ENCODE assay signal across 8 mouse cellular contexts in the genomic region with DNA sequence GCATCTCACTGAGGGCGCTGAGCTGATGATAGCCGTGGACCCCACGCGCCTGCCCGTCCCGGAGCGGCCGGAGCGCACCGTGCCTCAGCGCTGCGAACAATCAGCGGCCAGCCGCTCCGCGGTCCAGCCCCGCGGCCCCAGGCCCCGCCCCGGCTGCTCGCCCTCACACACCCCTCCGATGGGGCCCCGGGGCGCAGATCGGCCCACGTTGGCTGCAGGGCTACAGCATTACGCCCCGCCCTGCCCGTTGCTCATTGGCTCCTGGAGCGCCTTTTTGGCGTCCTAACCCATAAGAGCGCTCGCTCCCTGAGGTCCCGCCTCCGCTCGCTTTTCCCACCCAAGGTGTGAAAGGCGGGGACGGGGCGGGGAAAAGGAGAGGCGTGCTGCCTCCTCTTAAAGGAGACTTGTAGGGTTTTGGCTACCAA. TPM values are rescaled to one million over a fixed set of nuclear protein-coding genes. Genes with fewer than 3 reads are reported as not detected.
DNase-seq lines count a peak whose midpoint lies in the region; ATAC-seq and TF ChIP-seq lines count a peak whose summit lies in the region.

A gene (minus strand): TSS at position 92 of the 425 bp plus-strand sequence.

- peak; percentile 99 for DNase-seq in MN1 (ENCODE audit: low spot score)
- peak; percentile 97 for DNase-seq in cerebellum, adult 8-10 months
- DNase-seq in forebrain, postnatal 0 days = peak; percentile 98
- peak; percentile 96 for DNase-seq in heart, postnatal 36 days
- peak; percentile 96 to 98 for DNase-seq in layer of hippocampus, adult 18-20 months (ENCODE audit: low spot score in 2 of 2)
- DNase-seq in lung, adult 18-20 months = peak; percentile 98 to 99

- H3K27me3 ChIP-seq in forebrain, postnatal 0 days (ENCODE audit: insufficient read depth, low read length) = no peaks in the 10 kb centered on the region
- H3K27me3 ChIP-seq in neural tube, embryonic 14.5 days (ENCODE audit: control insufficient read depth, insufficient read depth, low read length) = no peaks in the 10 kb centered on the region
- H3K27me3 ChIP-seq in testis, adult 2 months (ENCODE audit: control insufficient read depth, insufficient read depth, low read length) = no peaks in the 10 kb centered on the region

- peak within 1 kb of the TSS; percentile 88 for H3K4me2 ChIP-seq in forebrain, postnatal 0 days (ENCODE audit: low read depth)
- peak within 1 kb of the TSS; percentile 79 for H3K4me2 ChIP-seq in neural tube, embryonic 14.5 days (ENCODE audit: low read depth, low read length)

- ATAC-seq in forebrain, postnatal 0 days = peak; percentile 99
- peak; percentile 99 for ATAC-seq in neural tube, embryonic 14.5 days (ENCODE audit: low read depth)

- 5% methylated on average over 40 of the region's 40 CpGs for WGBS in forebrain, postnatal 0 days
- 0% methylated on average over 20 of the region's 40 CpGs for WGBS in neural tube, embryonic 14.5 days

- peak within 1 kb of the TSS; percentile 64 for H3K9ac ChIP-seq in forebrain, postnatal 0 days
- peak within 1 kb of the TSS; percentile 83 for H3K9ac ChIP-seq in neural tube, embryonic 14.5 days (replicated peaks; ENCODE audit: low read depth, low read length)

- TF ChIP-seq POLR2A in testis, adult 2 months (IDR thresholded peaks at IDR 0.05; ENCODE audit: control insufficient read depth, low read depth, low read length) = peak; percentile 76

- no peaks in the 10 kb centered on the region for H3K9me3 ChIP-seq in forebrain, postnatal 0 days (ENCODE audit: low read length)
- H3K9me3 ChIP-seq in neural tube, embryonic 14.5 days (ENCODE audit: control insufficient read depth, low read length) = no peaks in the 10 kb centered on the region

- intact Hi-C loops in heart, postnatal 36 days (cut with DNase I) = loop anchor here (5.0 kb wide), 1 partner anchor 267 kb away; no protein-coding TSS in a partner anchor

- H3K4me3 ChIP-seq in forebrain, postnatal 0 days (ENCODE audit: low read depth, low read length) = peak within 1 kb of the TSS; percentile 81
- peak within 1 kb of the TSS; percentile 86 for H3K4me3 ChIP-seq in neural tube, embryonic 14.5 days (ENCODE audit: low read depth, low read length)
- H3K4me3 ChIP-seq in testis, adult 2 months (ENCODE audit: control insufficient read depth, low read depth, low read length) = peak within 1 kb of the TSS; percentile 77

- no peaks in the 10 kb centered on the region for H3K36me3 ChIP-seq in forebrain, postnatal 0 days (ENCODE audit: insufficient read depth)
- no peaks in the 10 kb centered on the region for H3K36me3 ChIP-seq in neural tube, embryonic 14.5 days (ENCODE audit: control insufficient read depth, insufficient read depth, low read length)
- H3K36me3 ChIP-seq in testis, adult 2 months (ENCODE audit: control insufficient read depth, insufficient read depth, low read length) = no peaks in the 10 kb centered on the region

- peak within 1 kb of the TSS; percentile 79 for H3K27ac ChIP-seq in forebrain, postnatal 0 days (ENCODE audit: low read depth, low read length)
- H3K27ac ChIP-seq in neural tube, embryonic 14.5 days (ENCODE audit: low read depth, low read length) = peak within 1 kb of the TSS; percentile 82
- peak within 1 kb of the TSS; percentile 8 for H3K27ac ChIP-seq in testis, adult 2 months (ENCODE audit: control insufficient read depth, insufficient read depth, low read depth, low read length)

- TF ChIP-seq CTCF in forebrain, postnatal 0 days (IDR thresholded peaks at IDR 0.05; ENCODE audit: low read depth) = no peak
- no peak for TF ChIP-seq CTCF in testis, adult 2 months (IDR thresholded peaks at IDR 0.05; ENCODE audit: control insufficient read depth, insufficient read depth, insufficient replicate concordance, low read depth, low read length)

- peaks cover 8% of the 10 kb centered on the region; the same call in 1 of the 2 replicates for H3K4me1 ChIP-seq in forebrain, postnatal 0 days (ENCODE audit: insufficient read depth)
- peaks cover 8% of the 10 kb centered on the region; the same call in 1 of the 2 replicates for H3K4me1 ChIP-seq in neural tube, embryonic 14.5 days (ENCODE audit: control insufficient read depth, insufficient read depth, low read length)
- peaks cover 5% of the 10 kb centered on the region for H3K4me1 ChIP-seq in testis, adult 2 months (ENCODE audit: control insufficient read depth, insufficient read depth, low read length)

RNA-seq across cellular contexts. Expression of the gene that starts here (rescaled TPM):
- 36.9 and 53.3 TPM in 2 replicates for total RNA-seq in forebrain, postnatal 0 days (2014; rRNA removed)
- 9.0 and 10.7 TPM in 2 replicates for polyA plus RNA-seq in forebrain, postnatal 0 days (2015; fragmentation: Nextera tagmentation; extraction: Ambion mirVana)
- total RNA-seq in heart, postnatal 36 days (2021) = 10 to 100 TPM; 36.9 to 43.2 TPM
- total RNA-seq in layer of hippocampus, adult 18-20 months (2021) = 10 to 100 TPM; 24.5 to 25.3 TPM
- 20.6 and 25.2 TPM in 2 replicates for polyA plus RNA-seq in neural tube, embryonic 14.5 days (2014; fragmentation: Nextera tagmentation; extraction: Ambion mirVana)
- polyA plus RNA-seq in testis, adult 2 months (2012; rRNA removed) = 2.9 and 3.3 TPM in 2 replicates

Comparison
In these comparisons a context has a peak if more than half of its experiments do, and no peak if none do; other contexts are left out.
1. Peak in every context shown above with its lines: DNase-seq, ATAC-seq, H3K4me3 ChIP-seq and H3K27ac ChIP-seq.
2. H3K27ac ChIP-seq: peak in every context shown above with its lines; median percentile 82 in neural tube, embryonic 14.5 days; 79 in forebrain, postnatal 0 days; 8 in testis, adult 2 months.